Mouse (Mus musculus): Measurements from ENCODE around the gene Xpnpep3. TPM values are rescaled to one million over a fixed set of nuclear protein-coding genes. Genes with fewer than 3 reads are reported as not detected.
"Not testable (repeated sequence)": the region's sequence is repeated elsewhere in the genome, so short reads cannot be mapped to it uniquely, and the experiment has no call there.

Xpnpep3 gene
- polyA plus RNA-seq, 1 experiment, result 6.8 TPM

- DNase-seq, result no peak
- H3K4me1 ChIP-seq (ENCODE audit: control insufficient read depth, insufficient read depth, low read length), result peaks cover 2% of the 10 kb centered on the region; the same call in 1 of the 2 replicates
- TF ChIP-seq POLR2A (IDR thresholded peaks at IDR 0.05; ENCODE audit: borderline replicate concordance, extremely low read depth, low read depth, low read length) (no peak), CTCF (IDR thresholded peaks at IDR 0.05; ENCODE audit: insufficient read depth, low read length) (no peak)
- no peak overlapping the region for H3K4me3 ChIP-seq (replicated peaks; ENCODE audit: extremely low read depth, low read depth, low read length)
These were observed 6.9 kb upstream of the Xpnpep3 start for GRCm38 (mm10) chr15:81392997-81393396.

- DNase-seq, result no peak
- TF ChIP-seq POLR2A (IDR thresholded peaks at IDR 0.05; ENCODE audit: borderline replicate concordance, extremely low read depth, low read depth, low read length) (no peak), CTCF (IDR thresholded peaks at IDR 0.05; ENCODE audit: insufficient read depth, low read length) (no peak)
These were observed 5.6 kb upstream of the Xpnpep3 start for GRCm38 (mm10) chr15:81394211-81394915.

GRCm38 (mm10) chr15:81398189-81398588 is 1.7 kb upstream of the Xpnpep3 start:
- no peak for DNase-seq
- Histone ChIP-seq H3K4me1 (ENCODE audit: control insufficient read depth, insufficient read depth, low read length) (peaks cover 6% of the 10 kb centered on the region), H3K4me3 (replicated peaks; ENCODE audit: extremely low read depth, low read depth, low read length) (no peak overlapping the region)
- TF ChIP-seq POLR2A (IDR thresholded peaks at IDR 0.05; ENCODE audit: borderline replicate concordance, extremely low read depth, low read depth, low read length) (no peak), CTCF (IDR thresholded peaks at IDR 0.05; ENCODE audit: insufficient read depth, low read length) (no peak)

More at GRCm38 (mm10) chr15:81394211-81394915, 5.6 kb upstream of the Xpnpep3 start:
- Histone ChIP-seq H3K4me1 (ENCODE audit: control insufficient read depth, insufficient read depth, low read length) (peaks cover 6% of the 10 kb centered on the region), H3K4me3 (replicated peaks; ENCODE audit: extremely low read depth, low read depth, low read length) (no peak overlapping the region)
- 56% methylated on average over 8 of the region's 8 CpGs for WGBS

- Histone ChIP-seq H3K4me1 (ENCODE audit: control insufficient read depth, insufficient read depth, low read length) (peaks cover 5% of the 10 kb centered on the region), H3K4me3 (replicated peaks; ENCODE audit: extremely low read depth, low read depth, low read length) (peak overlapping the region; percentile 66)
- no peak for DNase-seq
- WGBS, result under 1% methylated on average over 21 of the region's 21 CpGs
- TF ChIP-seq CTCF (IDR thresholded peaks at IDR 0.05; ENCODE audit: insufficient read depth, low read length) (no peak), POLR2A (IDR thresholded peaks at IDR 0.05; ENCODE audit: borderline replicate concordance, extremely low read depth, low read depth, low read length) (no peak)
These were observed 671 bp upstream of the Xpnpep3 start for GRCm38 (mm10) chr15:81399297-81399637.

- TF ChIP-seq POLR2A (IDR thresholded peaks at IDR 0.05; ENCODE audit: borderline replicate concordance, extremely low read depth, low read depth, low read length) (no peak), CTCF (IDR thresholded peaks at IDR 0.05; ENCODE audit: insufficient read depth, low read length) (no peak)
- Histone ChIP-seq H3K4me3 (replicated peaks; ENCODE audit: extremely low read depth, low read depth, low read length) (no peak overlapping the region), H3K4me1 (ENCODE audit: control insufficient read depth, insufficient read depth, low read length) (no peaks in the 10 kb centered on the region; the same call in none of the 2 replicates)
- 84% methylated on average over 3 of the region's 3 CpGs for WGBS
- no peak for DNase-seq
These were observed 5.1 kb downstream of the Xpnpep3 start for GRCm38 (mm10) chr15:81405008-81405407.

- no peak for DNase-seq
- no peak for TF ChIP-seq POLR2A (IDR thresholded peaks at IDR 0.05; ENCODE audit: borderline replicate concordance, extremely low read depth, low read depth, low read length)
- no peak for TF ChIP-seq CTCF (IDR thresholded peaks at IDR 0.05; ENCODE audit: insufficient read depth, low read length)
- H3K4me3 ChIP-seq (replicated peaks; ENCODE audit: extremely low read depth, low read depth, low read length), result no peak within 1 kb of the TSS
- H3K4me1 ChIP-seq (ENCODE audit: control insufficient read depth, insufficient read depth, low read length), result no peaks in the 10 kb centered on the region; the same call in 1 of the 2 replicates
- 93% methylated on average over 1 of the region's 1 CpGs for WGBS
These were observed 8.3 kb downstream of the Xpnpep3 start, which contains the start of gene Dnajb7 for GRCm38 (mm10) chr15:81408199-81408598. Gene Dnajb7 (minus strand): TSS chr15:81408299.

- H3K4me3 ChIP-seq (replicated peaks; ENCODE audit: extremely low read depth, low read depth, low read length), result peak overlapping the region; percentile 16
- 6% methylated on average over 22 of the region's 22 CpGs for WGBS
- not testable (repeated sequence) for H3K4me1 ChIP-seq (ENCODE audit: control insufficient read depth, insufficient read depth, low read length)
- DNase-seq, result peak; percentile 53
These were observed 16.9 kb downstream of the Xpnpep3 start for GRCm38 (mm10) chr15:81416763-81417310.

GRCm38 (mm10) chr15:81418065-81418464 is 18.1 kb downstream of the Xpnpep3 start:
- no peak overlapping the region for H3K4me3 ChIP-seq (replicated peaks; ENCODE audit: extremely low read depth, low read depth, low read length)
- no peak for DNase-seq
- WGBS, result 68% methylated on average over 4 of the region's 4 CpGs
- TF ChIP-seq CTCF (IDR thresholded peaks at IDR 0.05; ENCODE audit: insufficient read depth, low read length) (no peak), POLR2A (IDR thresholded peaks at IDR 0.05; ENCODE audit: borderline replicate concordance, extremely low read depth, low read depth, low read length) (no peak)
- peaks cover 6% of the 10 kb centered on the region; the same call in 1 of the 2 replicates for H3K4me1 ChIP-seq (ENCODE audit: control insufficient read depth, insufficient read depth, low read length)

GRCm38 (mm10) chr15:81421454-81421853 is 21.5 kb downstream of the Xpnpep3 start:
- TF ChIP-seq CTCF (IDR thresholded peaks at IDR 0.05; ENCODE audit: insufficient read depth, low read length), result no peak
- no peak for TF ChIP-seq POLR2A (IDR thresholded peaks at IDR 0.05; ENCODE audit: borderline replicate concordance, extremely low read depth, low read depth, low read length)
- H3K4me3 ChIP-seq (replicated peaks; ENCODE audit: extremely low read depth, low read depth, low read length), result no peak overlapping the region
- 53% methylated on average over 1 of the region's 1 CpGs for WGBS
- DNase-seq, result no peak
- peaks cover 5% of the 10 kb centered on the region for H3K4me1 ChIP-seq (ENCODE audit: control insufficient read depth, insufficient read depth, low read length)

- H3K4me1 ChIP-seq (ENCODE audit: control insufficient read depth, insufficient read depth, low read length), result peaks cover 2% of the 10 kb centered on the region
- no peak overlapping the region for H3K4me3 ChIP-seq (replicated peaks; ENCODE audit: extremely low read depth, low read depth, low read length)
- TF ChIP-seq CTCF (IDR thresholded peaks at IDR 0.05; ENCODE audit: insufficient read depth, low read length), result no peak
- no peak for TF ChIP-seq POLR2A (IDR thresholded peaks at IDR 0.05; ENCODE audit: borderline replicate concordance, extremely low read depth, low read depth, low read length)
- no peak for DNase-seq
- 60% methylated on average over 7 of the region's 7 CpGs for WGBS
These were observed 22.3 kb downstream of the Xpnpep3 start for GRCm38 (mm10) chr15:81422156-81422681.
